Mouse (Mus musculus) heart, postnatal 0 days (tissue): ENCODE measurements at regions not wholly inside any gene's neighbourhood (a gene's known extent, or its start where the extent isn't known, plus 50 kb on each side); places are given as distances from the start of the nearest gene placed in this dataset.

Source experiments
- ATAC-seq: fragments of 200-750 bp; cut with Nextera tagmentation; 2 replicates; pipeline ENCODE4 v1.8.0; 2017; ENCODE audit warnings: low read depth, moderate number of reproducible peaks, moderate library complexity; ENCODE audit not compliant: insufficient read depth
- DNase-seq: peaks from one replicate; pipeline ENCODE4 v3.0.0-alpha.2; 2016; ENCODE audit warnings: low spot score
- H3K27ac ChIP-seq: fragments of 300-500 bp; sonication (generic); 2 replicates; pipeline ENCODE4 v1.5.1; 2014; ENCODE audit warnings: low read depth, mild to moderate bottlenecking
- H3K27me3 ChIP-seq: fragments of 300-500 bp; sonication (generic); 2 replicates; pipeline ENCODE4 v1.6.1; 2014; ENCODE audit warnings: low read length, mixed read lengths; ENCODE audit not compliant: control insufficient read depth, insufficient read depth
- H3K36me3 ChIP-seq: fragments of 300-500 bp; sonication (generic); replicated peaks from 2 replicates; pipeline ENCODE4 v1.6.1; 2014; ENCODE audit warnings: low read length, mixed read lengths; ENCODE audit not compliant: control insufficient read depth, insufficient read depth
- H3K4me1 ChIP-seq: fragments of 300-500 bp; sonication (generic); 2 replicates; pipeline ENCODE4 v1.6.1; 2014; ENCODE audit warnings: antibody characterized with exemption; ENCODE audit not compliant: control insufficient read depth, insufficient read depth
- H3K4me2 ChIP-seq: fragments of 300-500 bp; sonication (generic); 2 replicates; pipeline ENCODE4 v1.6.1; 2014; ENCODE audit warnings: low read depth, mild to moderate bottlenecking, low read length, moderate library complexity
- H3K4me3 ChIP-seq: fragments of 300-500 bp; sonication (generic); 2 replicates; pipeline ENCODE4 v1.5.1; 2014; ENCODE audit warnings: low read depth, low read length
- H3K9ac ChIP-seq: fragments of 300-500 bp; sonication (generic); replicated peaks from 2 replicates; pipeline ENCODE4 v1.6.1; 2014; ENCODE audit warnings: low read depth, low read length, mixed read lengths
- H3K9me3 ChIP-seq: fragments of 300-500 bp; sonication (generic); replicated peaks from 2 replicates; pipeline ENCODE4 v1.6.1; 2016; ENCODE audit warnings: low read length; ENCODE audit not compliant: control insufficient read depth
- CTCF ChIP-seq: IDR thresholded peaks from 2 replicates; pipeline ENCODE4 v1.5.1; 2016; ENCODE audit warnings: antibody characterized with exemption, control low read depth, low read depth
- EP300 ChIP-seq: IDR thresholded peaks from 2 replicates; pipeline ENCODE4 v1.6.1; 2016; ENCODE audit warnings: antibody characterized with exemption, low read depth
- WGBS: fragments of 180-500 bp; shearing (Covaris S2); extraction: QIAGEN DNeasy Blood & Tissue Kit; methylation state at CpG from one replicate; pipeline ENCODE4 v1.1.7; 2014; 5-methylcytosine and 5-hydroxymethylcytosine counted together

GRCm38 (mm10) chr2:158921342-158922255 is 127.0 kb downstream of the Dhx35 start:
- 60% methylated on average over 12 of the region's 12 CpGs for WGBS
- H3K4me2 ChIP-seq = no peak overlapping the region
- no peak for TF ChIP-seq EP300
- no peak for TF ChIP-seq CTCF
- no peaks in the 10 kb centered on the region for H3K27me3 ChIP-seq
- no peak overlapping the region for H3K4me3 ChIP-seq
- H3K36me3 ChIP-seq = no peaks in the 10 kb centered on the region
- H3K4me1 ChIP-seq = no peaks in the 10 kb centered on the region
- no peak overlapping the region for H3K9ac ChIP-seq
- no peaks in the 10 kb centered on the region for H3K9me3 ChIP-seq
- DNase-seq (no peak), ATAC-seq (no peak)
- no peak overlapping the region for H3K27ac ChIP-seq

- no peak overlapping the region for H3K9ac ChIP-seq
- no peak overlapping the region for H3K4me3 ChIP-seq
- no peak overlapping the region for H3K27ac ChIP-seq
- H3K36me3 ChIP-seq = no peaks in the 10 kb centered on the region
- TF ChIP-seq CTCF (no peak), EP300 (no peak)
- H3K9me3 ChIP-seq = no peaks in the 10 kb centered on the region
- DNase-seq (no peak), ATAC-seq (no peak)
- no peak overlapping the region for H3K4me2 ChIP-seq
- H3K27me3 ChIP-seq = no peaks in the 10 kb centered on the region
- H3K4me1 ChIP-seq = no peaks in the 10 kb centered on the region
- 34% methylated on average over 5 of the region's 5 CpGs for WGBS
Observed at GRCm38 (mm10) chr2:158922766-158923165, 128.2 kb downstream of the Dhx35 start.

- H3K4me2 ChIP-seq = no peak overlapping the region
- H3K4me1 ChIP-seq = no peaks in the 10 kb centered on the region
- H3K4me3 ChIP-seq = no peak overlapping the region
- no peaks in the 10 kb centered on the region for H3K27me3 ChIP-seq
- H3K9ac ChIP-seq = no peak overlapping the region
- no peaks in the 10 kb centered on the region for H3K36me3 ChIP-seq
- no peak for DNase-seq
- ATAC-seq = no peak
- TF ChIP-seq EP300 = no peak
- TF ChIP-seq CTCF = no peak
- no peaks in the 10 kb centered on the region for H3K9me3 ChIP-seq
- 70% methylated on average over 9 of the region's 9 CpGs for WGBS
- no peak overlapping the region for H3K27ac ChIP-seq
Observed at GRCm38 (mm10) chr2:158929507-158929906, 134.9 kb downstream of the Dhx35 start.

- no peak overlapping the region for H3K27ac ChIP-seq
- no peak overlapping the region for H3K9ac ChIP-seq
- DNase-seq = no peak
- no peaks in the 10 kb centered on the region for H3K4me1 ChIP-seq
- no peak overlapping the region for H3K4me2 ChIP-seq
- no peaks in the 10 kb centered on the region for H3K36me3 ChIP-seq
- ATAC-seq = no peak
- no peaks in the 10 kb centered on the region for H3K27me3 ChIP-seq
- no peak overlapping the region for H3K4me3 ChIP-seq
- peaks cover 11% of the 10 kb centered on the region; the same call in 1 of the 2 replicates for H3K9me3 ChIP-seq
- 75% methylated on average over 2 of the region's 2 CpGs for WGBS
- no peak for TF ChIP-seq EP300
- no peak for TF ChIP-seq CTCF
Observed at GRCm38 (mm10) chr2:158937948-158938565, 143.4 kb downstream of the Dhx35 start.

GRCm38 (mm10) chr2:158949418-158949817 is 154.8 kb downstream of the Dhx35 start:
- no peak for DNase-seq
- ATAC-seq = no peak
- Histone ChIP-seq H3K4me1 (no peaks in the 10 kb centered on the region), H3K9ac (no peak overlapping the region), H3K4me3 (no peak overlapping the region), H3K36me3 (no peaks in the 10 kb centered on the region), H3K27me3 (no peaks in the 10 kb centered on the region), H3K4me2 (no peak overlapping the region), H3K9me3 (no peaks in the 10 kb centered on the region), H3K27ac (no peak overlapping the region)
- TF ChIP-seq EP300 (no peak), CTCF (no peak)
- WGBS = 36% methylated on average over 6 of the region's 6 CpGs
